Mouse (Mus musculus) liver, adult 10 weeks (tissue): ENCODE data around the gene Hdac11. TPM values are rescaled to one million over a fixed set of nuclear protein-coding genes. Genes with fewer than 3 reads are reported as not detected.

Experiments
- polyA plus RNA-seq: library from polyadenylated mRNA; stranded (reverse); fragments of 350-450 nt; fragmentation: Illumina TruSeq; extraction: RNeasy Lipid Tissue Mini Kit (QIAGEN cat#74804); gene quantifications from one replicate; pipeline ENCODE4 v1.2.3, GENCODE M21; 2014; ENCODE audit warnings: low read depth, low replicate concordance

The Hdac11 gene
- 9.9 TPM for polyA plus RNA-seq

DNA sequence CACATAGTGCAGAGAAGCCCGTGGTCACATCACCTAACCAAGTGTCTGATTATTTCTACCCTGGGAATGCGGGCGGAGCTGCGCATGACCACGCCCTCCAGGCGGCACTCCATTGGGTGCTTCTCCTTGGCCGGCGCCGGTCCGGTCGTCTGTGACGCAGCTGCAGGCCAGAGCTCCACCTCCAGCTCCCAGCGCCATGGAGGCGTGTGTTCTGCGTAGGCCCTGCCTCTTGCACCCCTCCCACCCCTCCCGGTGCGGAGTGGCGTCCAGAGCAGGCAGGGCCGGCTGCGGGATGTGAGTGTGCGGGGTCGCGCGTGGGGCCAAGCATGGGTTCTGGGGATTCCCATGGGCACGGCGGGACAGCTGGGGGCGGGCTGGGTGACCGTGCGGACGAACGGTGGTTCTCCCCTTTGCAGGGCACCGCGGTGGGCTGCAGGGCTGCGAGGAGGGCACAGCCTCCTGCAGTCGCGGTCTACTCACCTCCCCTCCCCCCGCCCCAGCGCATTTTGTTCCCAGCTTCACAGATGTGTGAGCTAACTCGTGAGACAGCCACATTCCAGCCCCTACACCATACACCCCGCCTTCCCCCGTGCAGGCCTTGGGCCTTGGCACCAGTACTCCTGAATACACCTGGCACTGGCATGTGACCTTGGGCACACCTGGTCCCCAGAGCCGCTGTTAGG lies at the start of gene Hdac11:
Hdac11 (plus strand) TSS at position 112 of the 683 bp plus-strand sequence.

DNA sequence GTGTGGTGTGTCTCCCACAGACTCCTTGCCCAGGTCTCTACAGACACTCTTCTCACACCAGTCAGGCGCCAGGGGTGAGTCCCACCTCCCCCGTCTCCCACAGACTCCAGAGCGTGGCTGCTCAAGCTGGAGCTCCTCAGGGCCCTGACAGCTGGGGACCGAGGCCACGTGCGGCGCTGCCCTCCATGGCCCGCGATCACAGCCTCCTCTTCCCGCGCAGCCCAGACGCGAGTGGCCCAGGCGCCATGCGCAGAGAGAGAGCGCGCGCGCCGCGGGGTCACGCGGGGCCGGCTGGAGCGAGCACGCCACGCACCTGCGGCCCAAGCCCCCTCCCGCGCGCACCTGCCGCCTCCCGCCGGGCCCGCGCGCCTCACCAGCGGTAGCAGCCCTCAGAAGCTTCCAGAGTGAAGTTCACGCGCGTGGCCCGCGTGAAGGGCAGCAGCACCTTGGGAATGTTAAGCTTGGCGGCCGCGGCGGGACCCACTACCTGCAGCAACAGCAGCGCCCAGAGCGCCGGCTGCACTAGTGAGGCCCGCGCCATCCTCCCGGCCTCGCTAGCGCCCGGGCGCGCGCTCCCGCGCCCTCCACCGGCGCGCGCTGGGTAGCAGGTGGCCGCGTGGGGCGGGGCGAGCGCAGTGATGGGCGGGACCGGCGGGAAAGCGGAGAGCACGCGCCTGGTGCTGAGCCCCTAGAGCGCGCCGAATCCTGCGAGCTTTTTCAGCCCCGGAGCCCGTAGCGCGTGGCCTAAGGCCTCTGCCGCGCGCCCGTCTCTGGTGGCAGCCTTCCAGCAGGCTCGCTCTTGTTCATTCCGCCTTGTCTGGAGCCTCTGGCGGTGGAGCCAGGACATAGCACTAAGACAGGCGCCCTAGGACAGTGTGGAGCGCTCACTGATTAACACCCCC lies 40.0 kb upstream of the Hdac11 start, which contains the start of gene Nup210:
Nup210 (minus strand) TSS at position 586 of the 902 bp plus-strand sequence.

GRCm38 (mm10) chr6:91212155-91212554 lies 55.7 kb downstream of the Hdac11 start, which contains the start of gene Fbln2:
Fbln2 (plus strand) TSS chr6:91212455.

Other genes with a start within 250 kb of the Hdac11 start
- gene Iqsec1, start 168.0 kb upstream of the Hdac11 start, polyA plus RNA-seq: 15.5 TPM
- gene Nup210, start 39.8 kb upstream of the Hdac11 start, polyA plus RNA-seq: 1.4 TPM
- gene Fbln2, start 55.8 kb downstream of the Hdac11 start, polyA plus RNA-seq: 0.40 TPM